Mouse (Mus musculus) ES-E14 (cell line): Measurements from ENCODE around the gene Sox14. TPM values are rescaled to one million over a fixed set of nuclear protein-coding genes. Genes with fewer than 3 reads are reported as not detected.
A peak's percentile ranks its signal among the peaks of the same experiment; 100 is the strongest.

Experiments
- DNase-seq: peaks from one replicate; pipeline ENCODE4 v3.0.0-alpha.2; 2013; ENCODE audit warnings: low read depth, low spot score
- H3K27ac ChIP-seq: 2 replicates; pipeline ENCODE4 v1.5.1; 2012; ENCODE audit warnings: low read depth, mild to moderate bottlenecking, low read length, moderate library complexity, mixed read lengths; ENCODE audit not compliant: poor library complexity, insufficient read depth, severe bottlenecking
- H3K36me3 ChIP-seq: 2 replicates; pipeline ENCODE4 v1.6.1; 2012; ENCODE audit warnings: mild to moderate bottlenecking, low read length, moderate library complexity, mixed read lengths; ENCODE audit not compliant: control insufficient read depth, poor library complexity, insufficient read depth, severe bottlenecking
- H3K4me1 ChIP-seq, 2 experiments: fragments of 150-350 bp in 1 of 2; sonication (generic) in 1 of 2; 2 replicates each; pipeline ENCODE4 v1.6.1; 2012; ENCODE audit warnings: low read length in 2 of 2, mild to moderate bottlenecking in 1 of 2, mixed read lengths in 1 of 2; ENCODE audit not compliant: control insufficient read depth in 2 of 2, insufficient read depth in 2 of 2, poor library complexity in 1 of 2
- H3K4me3 ChIP-seq, 2 experiments: fragments of 150-350 bp in 1 of 2; sonication (generic) in 1 of 2; 2 replicates each; pipeline ENCODE4 v1.5.1; 2012; ENCODE audit warnings: low read length in 2 of 2, low read depth in 1 of 2, mild to moderate bottlenecking in 1 of 2, mixed read lengths in 1 of 2; ENCODE audit not compliant: insufficient read depth in 1 of 2, poor library complexity in 1 of 2, severe bottlenecking in 1 of 2
- H3K9ac ChIP-seq: 2 replicates; pipeline ENCODE4 v1.6.1; 2012; ENCODE audit warnings: low read depth, mild to moderate bottlenecking, low read length, mixed read lengths; ENCODE audit not compliant: poor library complexity, insufficient read depth, severe bottlenecking
- H3K9me3 ChIP-seq: fragments of 150-350 bp; sonication (generic); 2 replicates; pipeline ENCODE4 v1.6.1; 2012; ENCODE audit warnings: low read depth, mild to moderate bottlenecking, low read length; ENCODE audit not compliant: control insufficient read depth, insufficient read depth
- CHD2 ChIP-seq: IDR thresholded peaks from 2 replicates; pipeline ENCODE4 v1.6.1; 2014; ENCODE audit warnings: mild to moderate bottlenecking, low read depth, low read length, inconsistent platforms
- HCFC1 ChIP-seq: IDR thresholded peaks from 2 replicates; pipeline ENCODE4 v1.6.1; 2012; ENCODE audit warnings: low read length, inconsistent platforms, borderline replicate concordance; ENCODE audit not compliant: insufficient read depth
- MAFK ChIP-seq: IDR thresholded peaks from 2 replicates; pipeline ENCODE4 v1.6.1; 2014; ENCODE audit warnings: mild to moderate bottlenecking, low read depth, low read length, inconsistent platforms; ENCODE audit not compliant: insufficient read depth
- ZC3H11A ChIP-seq: IDR thresholded peaks from 2 replicates; pipeline ENCODE4 v1.6.1; 2012; ENCODE audit warnings: low read depth, mild to moderate bottlenecking, inconsistent platforms, low read length, borderline replicate concordance
- ZNF384 ChIP-seq: IDR thresholded peaks from 2 replicates; pipeline ENCODE4 v1.6.1; 2012; ENCODE audit warnings: low read depth, low read length, inconsistent platforms
- in situ Hi-C, 2 experiments: fragments of 600-800 bp; cut with MboI; formaldehyde crosslinking; loops; one replicate each; pipeline ENCODE4 v1.15.1; 2025; ENCODE audit warnings: low sequenced_read_pairs in 2 of 2, inconsistent platforms in 1 of 2; ENCODE audit not compliant: unreplicated experiment in 2 of 2
- total RNA-seq: library from RNA; depleted of rRNA; stranded (reverse); fragments of 300-350 nt; gene quantifications from 2 replicates; pipeline ENCODE4 v1.2.3, GENCODE M21; 2012

Sox14 gene
- total RNA-seq, 1 experiment: not detected

GRCm38 (mm10) chr9:99872204-99873115, 3.5 kb downstream of the Sox14 start:
- Histone ChIP-seq H3K9me3 (no peaks in the 10 kb centered on the region), H3K4me3 (0 out of 4 replicates have a peak overlapping the region, but pooled peaks of 1 of the 2 experiments have one; percentile 1), H3K4me1 (peaks cover 0 to 17% of the 10 kb centered on the region in 2 experiments; a peak in 2 of 4 replicates), H3K9ac (no peak overlapping the region), H3K36me3 (no peaks in the 10 kb centered on the region), H3K27ac (no peak overlapping the region)
- in situ Hi-C loops: loop anchor here (5.0 to 10.0 kb wide), 2 partner anchors 918 to 920 kb away; partner anchors contain the start of gene Foxl2 (in 1 of the 2)
- TF ChIP-seq ZC3H11A: no peak
- TF ChIP-seq CHD2: no peak
- no peak for TF ChIP-seq ZNF384
- no peak for DNase-seq

- no peak for DNase-seq
- no peaks in the 10 kb centered on the region for H3K36me3 ChIP-seq
- H3K4me3 ChIP-seq: peak overlapping the region; percentile 13 to 38; a peak in 3 of 4 replicates
- no peak overlapping the region for H3K9ac ChIP-seq
- H3K4me1 ChIP-seq: peaks cover 0 to 17% of the 10 kb centered on the region in 2 experiments; a peak in 2 of 4 replicates
- H3K9me3 ChIP-seq: no peaks in the 10 kb centered on the region
- in situ Hi-C loops: loop anchor here (5.0 to 10.0 kb wide), 2 partner anchors 917 to 919 kb away; partner anchors contain the start of gene Foxl2 (in 1 of the 2)
- no peak for TF ChIP-seq CHD2
- TF ChIP-seq HCFC1: no peak
- no peak for TF ChIP-seq ZC3H11A
- no peak for TF ChIP-seq MAFK
- TF ChIP-seq ZNF384: no peak
- no peak overlapping the region for H3K27ac ChIP-seq
These were observed 4.3 kb downstream of the Sox14 start for GRCm38 (mm10) chr9:99871556-99872203.

- in situ Hi-C loops: loop anchor here (5.0 to 10.0 kb wide), 2 partner anchors 916 to 919 kb away; partner anchors contain the start of gene Foxl2 (in 1 of the 2)
- no peak for DNase-seq
- peaks cover 0 to 17% of the 10 kb centered on the region in 2 experiments; a peak in 2 of 4 replicates for H3K4me1 ChIP-seq
- peak overlapping the region; percentile 13 to 38; a peak in 3 of 4 replicates for H3K4me3 ChIP-seq
- H3K9me3 ChIP-seq: no peaks in the 10 kb centered on the region
- TF ChIP-seq ZC3H11A (no peak), CHD2 (no peak), ZNF384 (no peak), MAFK (no peak), HCFC1 (no peak)
- H3K27ac ChIP-seq: no peak overlapping the region
- no peaks in the 10 kb centered on the region for H3K36me3 ChIP-seq
- H3K9ac ChIP-seq: no peak overlapping the region
These were observed 5.0 kb downstream of the Sox14 start for GRCm38 (mm10) chr9:99870780-99871555.
